Mouse (Mus musculus) C2C12 (cell line): ENCODE measurements around the gene Lfng. TPM values are rescaled to one million over a fixed set of nuclear protein-coding genes. Genes with fewer than 3 reads are reported as not detected.

ENCODE experiments used
- H3K27me3 ChIP-seq: one replicate; pipeline ENCODE4 v1.6.1; 2011; ENCODE audit not compliant: control insufficient read depth, insufficient read depth, insufficient read length
- H3K36me3 ChIP-seq: one replicate; pipeline ENCODE4 v1.6.1; 2011; ENCODE audit not compliant: control insufficient read depth, insufficient read depth
- H3K4me3 ChIP-seq: one replicate; pipeline ENCODE4 v1.5.1; 2011; ENCODE audit warnings: mild to moderate bottlenecking, control low read depth; ENCODE audit not compliant: poor library complexity, insufficient read depth, severe bottlenecking
- H3K79me2 ChIP-seq: one replicate; pipeline ENCODE4 v1.6.1; 2011; ENCODE audit not compliant: control insufficient read depth, insufficient read depth
- H3K79me3 ChIP-seq: one replicate; pipeline ENCODE4 v1.6.1; 2011; ENCODE audit warnings: low read depth, control low read depth
- H3ac ChIP-seq: one replicate; pipeline ENCODE3; 2011; ENCODE audit warnings: low read depth; ENCODE audit not compliant: control insufficient read depth, insufficient read length
- CEBPB ChIP-seq: IDR thresholded peaks from one replicate; pipeline ENCODE4 v1.6.1; 2011; ENCODE audit warnings: low read depth, mild to moderate bottlenecking, control low read depth, moderate library complexity
- CTCF ChIP-seq: IDR thresholded peaks from one replicate; pipeline ENCODE4 v1.5.1; 2011; ENCODE audit not compliant: control insufficient read depth, insufficient read depth, insufficient read length
- FOSL1 ChIP-seq: IDR thresholded peaks from one replicate; pipeline ENCODE4 v1.8.0; 2011; ENCODE audit warnings: mild to moderate bottlenecking, low read length; ENCODE audit not compliant: poor library complexity, insufficient read depth, severe bottlenecking
- MAX ChIP-seq: IDR thresholded peaks from one replicate; pipeline ENCODE4 v1.6.1; 2011; ENCODE audit warnings: mild to moderate bottlenecking, control low read depth
- MYOD1 ChIP-seq: IDR thresholded peaks from one replicate; pipeline ENCODE4 v1.6.1; 2011; ENCODE audit warnings: low read depth; ENCODE audit not compliant: control insufficient read depth, insufficient read length
- MYOG ChIP-seq: IDR thresholded peaks from one replicate; pipeline ENCODE4 v1.6.1; 2011; ENCODE audit not compliant: control insufficient read depth, insufficient read length; ENCODE audit errors: extremely low read depth
- USF1 ChIP-seq: IDR thresholded peaks from one replicate; pipeline ENCODE4 v1.6.1; 2011; ENCODE audit warnings: low read depth, mild to moderate bottlenecking, control low read depth, moderate library complexity
- polyA plus RNA-seq: library from polyadenylated mRNA; unstranded; fragments of >200 nt; fragmentation: generic; extraction: Trizol; gene quantifications from one replicate; pipeline ENCODE4 v1.2.1, GENCODE M21; 2012; ENCODE audit warnings: missing spikeins

The Lfng gene
- polyA plus RNA-seq, 1 experiment = 18.7 TPM

GRCm38 (mm10) chr5:140610273-140611011, 3.3 kb downstream of the Lfng start:
- H3K79me3 ChIP-seq = peaks cover 31% of the 10 kb centered on the region
- H3K4me3 ChIP-seq = peak overlapping the region; percentile 59
- peaks cover 26% of the 10 kb centered on the region for H3K36me3 ChIP-seq
- TF ChIP-seq MYOD1 (no peak), FOSL1 (no peak), MYOG (no peak), MAX (peak; percentile 58)
- peaks cover 62% of the 10 kb centered on the region for H3K79me2 ChIP-seq
- H3K27me3 ChIP-seq = no peaks in the 10 kb centered on the region
- peak overlapping the region; percentile 58 for H3ac ChIP-seq

DNA sequence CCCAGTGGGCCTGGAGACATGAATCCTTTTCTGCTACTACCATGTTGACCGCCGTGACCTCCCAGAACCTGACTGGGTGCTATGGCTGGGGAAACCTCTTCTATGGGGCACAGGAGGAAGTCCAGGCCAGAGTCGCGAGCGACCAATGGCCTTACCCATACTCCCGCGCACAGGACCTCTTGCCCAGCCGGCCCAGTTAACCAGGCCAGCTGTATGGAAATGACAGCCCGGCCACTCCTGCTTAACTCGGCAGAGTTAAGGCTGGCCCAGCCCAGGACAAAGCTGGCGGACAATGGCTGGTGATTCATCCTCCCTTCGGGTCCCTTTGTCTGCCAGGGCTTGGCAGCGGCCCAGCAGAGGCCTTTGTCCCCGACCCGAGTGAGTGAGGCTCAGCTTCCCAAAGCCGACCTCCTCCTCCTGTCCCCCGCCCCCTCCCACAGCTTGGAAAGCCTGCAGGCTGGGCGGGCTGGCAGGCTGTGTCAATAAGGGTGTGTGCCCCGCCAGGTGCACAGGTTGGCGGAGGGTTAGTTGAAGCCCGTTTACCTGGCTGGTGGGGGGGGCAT, 4.0 kb downstream of the Lfng start:
- Histone ChIP-seq H3K36me3 (peaks cover 30% of the 10 kb centered on the region), H3ac (peak overlapping the region; percentile 58), H3K79me3 (peaks cover 31% of the 10 kb centered on the region), H3K27me3 (no peaks in the 10 kb centered on the region), H3K4me3 (peak overlapping the region; percentile 21), H3K79me2 (peaks cover 62% of the 10 kb centered on the region)
- TF ChIP-seq USF1 (no peak), CEBPB (no peak), MYOG (no peak), CTCF (no peak), FOSL1 (no peak), MAX (no peak), MYOD1 (no peak)

- Histone ChIP-seq H3K79me2 (peaks cover 62% of the 10 kb centered on the region), H3K36me3 (peaks cover 35% of the 10 kb centered on the region), H3K27me3 (no peaks in the 10 kb centered on the region), H3K4me3 (peak overlapping the region; percentile 21), H3K79me3 (peaks cover 31% of the 10 kb centered on the region), H3ac (peak overlapping the region; percentile 50)
- TF ChIP-seq CEBPB = no peak
- no peak for TF ChIP-seq MYOD1
- no peak for TF ChIP-seq MYOG
- no peak for TF ChIP-seq USF1
- no peak for TF ChIP-seq MAX
- no peak for TF ChIP-seq FOSL1
These were observed 4.6 kb downstream of the Lfng start for GRCm38 (mm10) chr5:140611611-140612185.

- no peak overlapping the region for H3ac ChIP-seq
- no peaks in the 10 kb centered on the region for H3K27me3 ChIP-seq
- peaks cover 62% of the 10 kb centered on the region for H3K79me2 ChIP-seq
- TF ChIP-seq MYOD1 = no peak
- no peak for TF ChIP-seq CEBPB
- TF ChIP-seq CTCF = no peak
- H3K4me3 ChIP-seq = no peak overlapping the region
- H3K79me3 ChIP-seq = peaks cover 31% of the 10 kb centered on the region
- peaks cover 35% of the 10 kb centered on the region for H3K36me3 ChIP-seq
These were observed 5.1 kb downstream of the Lfng start for GRCm38 (mm10) chr5:140612191-140612590.

DNA sequence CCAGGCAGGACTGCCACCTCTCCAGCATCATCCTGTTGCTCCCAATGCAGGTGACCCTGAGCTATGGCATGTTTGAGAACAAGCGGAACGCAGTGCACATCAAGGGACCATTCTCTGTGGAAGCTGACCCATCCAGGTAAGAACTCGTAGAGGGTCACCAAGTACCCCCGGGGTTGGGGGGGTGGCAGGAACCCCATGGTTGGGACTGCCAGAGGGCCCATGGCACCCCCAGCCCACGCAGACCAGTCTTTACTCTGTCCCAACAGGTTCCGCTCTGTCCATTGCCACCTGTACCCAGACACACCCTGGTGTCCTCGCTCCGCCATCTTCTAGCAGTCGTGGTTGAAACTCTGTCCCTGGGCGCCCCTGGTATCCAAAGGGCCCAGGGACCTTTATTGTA, 7.0 kb downstream of the Lfng start:
- H3K79me3 ChIP-seq = peaks cover 13% of the 10 kb centered on the region
- H3K79me2 ChIP-seq = peaks cover 44% of the 10 kb centered on the region
- no peak overlapping the region for H3ac ChIP-seq
- H3K4me3 ChIP-seq = no peak overlapping the region
- peaks cover 35% of the 10 kb centered on the region for H3K36me3 ChIP-seq
- H3K27me3 ChIP-seq = no peaks in the 10 kb centered on the region
- TF ChIP-seq CTCF (no peak), MYOD1 (no peak), MYOG (no peak), CEBPB (no peak), MAX (no peak), USF1 (no peak), FOSL1 (no peak)
